Mouse (Mus musculus) Muller cell, postnatal 12 days (primary cell): ENCODE results near the gene Cgref1.

Experiments
- DNase-seq: peaks from one replicate; pipeline ENCODE4 v3.0.0-alpha.2; 2015; ENCODE audit errors: inconsistent ontology term

Cgref1 gene

GRCm38 (mm10) chr5:30944956-30945781, at the start of gene Cgref1:
Cgref1 (minus strand) TSS chr5:30945591.
- DNase-seq, result peak; percentile 77

DNA sequence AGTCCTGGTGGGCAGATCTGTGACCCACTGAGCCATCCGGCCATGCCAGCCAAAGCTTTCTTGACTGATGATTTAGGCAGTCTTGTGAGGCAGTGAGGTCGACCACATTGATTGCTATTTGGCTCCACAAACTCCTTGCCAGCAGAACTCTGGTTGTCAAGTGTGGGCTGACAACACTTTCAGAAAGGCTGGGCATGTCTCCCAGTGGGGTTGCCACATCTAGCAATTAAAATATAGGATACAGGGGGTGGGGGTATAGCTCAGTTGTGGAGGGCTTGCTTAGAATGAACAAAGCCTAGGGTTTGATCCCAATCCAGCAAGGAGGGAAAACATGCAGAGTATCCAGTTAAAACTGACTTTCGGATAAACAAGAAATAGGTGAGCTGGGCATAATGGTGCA, 48.7 kb upstream of the Cgref1 start:
- no peak for DNase-seq

DNA sequence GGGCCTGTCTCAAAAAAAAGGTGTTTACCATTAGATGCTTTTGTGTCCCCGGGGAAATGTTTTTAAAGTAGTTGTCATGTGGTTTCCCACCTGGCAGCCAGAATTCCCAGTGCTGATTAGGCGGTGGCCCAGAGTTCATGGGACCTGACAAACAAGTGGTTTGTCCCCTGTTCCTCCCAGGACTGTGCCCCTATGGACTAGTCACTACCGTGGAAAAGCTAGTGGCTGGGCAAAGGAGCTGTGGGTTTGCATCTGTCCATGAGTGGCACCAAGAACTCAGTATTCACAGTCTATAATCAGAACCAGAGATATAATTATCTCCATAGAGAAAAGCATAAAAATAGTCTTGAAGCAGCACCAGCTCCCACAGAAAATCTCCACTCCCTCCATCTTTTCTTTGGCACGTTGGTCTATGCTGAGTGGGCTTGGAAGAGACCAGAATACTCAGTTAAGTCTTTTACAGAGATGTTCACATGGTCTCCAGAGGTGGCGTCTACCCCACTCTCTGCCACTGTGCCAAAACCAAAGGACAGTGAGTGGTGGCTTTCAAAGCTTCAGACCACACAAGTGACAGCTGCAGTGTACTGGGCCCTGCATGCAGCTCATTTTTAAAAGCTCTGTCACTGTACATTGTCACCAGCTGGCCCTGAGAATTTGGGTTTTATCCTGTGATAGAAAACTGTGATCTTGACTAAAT, 47.7 kb upstream of the Cgref1 start:
- no peak for DNase-seq

GRCm38 (mm10) chr5:30982357-30982756, 37.0 kb upstream of the Cgref1 start:
- no peak for DNase-seq

GRCm38 (mm10) chr5:30974870-30975656, 29.7 kb upstream of the Cgref1 start:
- no peak for DNase-seq

DNA sequence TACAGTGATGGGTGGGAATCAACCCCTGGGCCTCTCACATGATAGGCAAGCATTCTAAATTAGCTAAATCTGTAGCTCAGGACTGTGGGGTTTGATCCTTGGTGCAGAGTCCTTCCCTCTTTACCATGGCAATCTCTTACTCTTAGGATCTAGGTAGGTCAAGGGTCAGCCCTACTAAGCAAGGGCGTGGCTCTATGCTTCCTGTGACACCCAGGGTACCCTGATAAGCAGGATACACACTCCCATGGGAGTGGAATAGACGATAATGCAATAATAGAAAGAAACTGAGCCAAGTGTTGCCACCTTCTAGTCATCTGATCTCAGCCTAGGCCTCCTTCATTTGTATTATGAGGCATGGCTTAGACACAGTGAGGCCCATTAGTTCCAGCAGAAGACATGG, 24.0 kb upstream of the Cgref1 start:
- DNase-seq, result no peak

DNA sequence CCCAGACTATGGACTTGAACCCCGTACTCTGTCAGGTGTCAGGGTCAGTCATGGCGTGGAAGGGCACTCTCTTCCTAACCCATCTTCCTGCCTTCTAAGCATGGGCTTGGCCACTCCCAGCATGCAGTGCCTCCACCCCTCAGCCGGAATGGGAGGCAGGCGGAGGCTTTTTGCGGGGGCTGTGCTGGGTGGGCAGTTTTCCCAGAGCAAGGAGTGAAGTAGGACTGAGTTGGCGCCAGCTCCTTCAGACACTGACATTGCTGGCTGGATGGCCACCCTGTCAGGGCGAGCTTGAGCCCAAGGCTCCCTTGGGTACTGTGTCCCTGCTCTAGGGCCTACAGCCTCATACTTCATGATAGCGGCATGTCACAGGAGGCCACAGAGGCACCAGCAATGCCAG, 23.0 kb upstream of the Cgref1 start, which contains the start of gene Tcf23:
Gene Tcf23 (plus strand): TSS at position 247 of the 400 bp plus-strand sequence.
- no peak for DNase-seq

DNA sequence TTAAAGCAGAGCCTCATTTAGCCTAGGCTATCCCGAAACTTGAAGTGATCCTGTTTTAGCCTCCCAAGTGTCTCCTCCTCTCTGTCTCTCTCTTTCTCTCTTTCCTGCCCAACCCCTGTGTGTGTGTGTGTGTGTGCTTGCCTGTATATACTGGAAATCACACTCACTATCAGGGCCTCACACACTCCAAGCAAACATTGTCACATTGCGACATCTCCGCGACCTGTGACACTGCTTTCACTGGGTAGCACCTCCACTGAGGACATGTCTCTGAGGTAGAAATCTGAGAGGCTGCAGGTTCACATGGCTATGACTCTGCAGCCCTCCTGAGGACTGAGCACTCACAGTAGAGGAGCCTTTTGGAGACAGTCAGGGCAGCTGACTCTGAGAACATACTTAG, 20.8 kb upstream of the Cgref1 start:
- DNase-seq, result no peak

DNA sequence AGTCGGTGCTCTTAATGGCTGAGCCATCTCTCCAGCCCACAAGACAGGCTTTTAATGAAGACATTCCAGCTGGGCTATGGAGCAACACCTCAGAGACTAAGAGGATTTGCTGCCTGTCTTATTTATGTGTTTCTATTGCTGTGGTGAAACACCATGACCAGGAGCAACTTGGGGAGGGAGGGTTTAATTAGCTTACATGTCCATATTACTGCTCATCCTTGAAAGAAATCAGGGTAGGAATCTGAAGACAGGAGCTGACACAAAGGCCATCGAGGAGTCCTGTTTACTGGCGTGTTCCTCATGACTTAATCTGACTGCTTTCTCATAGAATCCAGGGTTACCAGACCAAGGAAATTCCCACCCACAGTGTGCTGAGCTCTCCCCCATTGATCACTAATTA, 18.5 kb upstream of the Cgref1 start:
- no peak for DNase-seq

- DNase-seq, result no peak
Observed at GRCm38 (mm10) chr5:30961545-30962505, 16.4 kb upstream of the Cgref1 start.

- DNase-seq, result no peak
Observed at GRCm38 (mm10) chr5:30960814-30961213, 15.4 kb upstream of the Cgref1 start.

DNA sequence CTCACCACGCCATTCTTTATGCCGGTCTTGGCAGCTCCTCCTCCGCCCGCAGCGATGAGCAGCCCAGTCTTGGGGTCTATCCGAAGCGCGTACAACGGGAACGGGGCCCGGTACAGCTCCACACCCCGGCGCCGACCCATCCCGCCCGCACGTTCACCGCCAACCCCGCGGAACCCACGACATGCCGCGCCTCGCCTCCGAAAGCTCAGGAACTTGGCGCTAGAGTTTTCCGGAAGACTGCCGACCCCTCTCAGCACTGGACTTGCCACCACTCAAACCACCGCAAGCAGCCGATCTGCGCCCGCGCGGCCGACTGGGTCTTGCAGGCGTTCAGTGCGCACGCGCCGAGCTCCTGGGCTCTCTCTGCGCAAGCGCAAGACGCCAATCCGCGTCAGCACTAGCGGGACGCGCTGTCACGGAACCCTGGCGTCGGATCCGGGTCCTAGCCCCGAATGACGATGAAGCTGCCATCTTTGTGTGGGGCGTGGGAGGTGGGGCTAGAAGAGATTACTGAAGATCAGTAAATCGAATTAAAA, 14.6 kb upstream of the Cgref1 start, which contains the start of gene Preb:
Gene Preb (minus strand): TSS at position 396 of the 536 bp plus-strand sequence.
- peak; percentile 97 for DNase-seq

DNA sequence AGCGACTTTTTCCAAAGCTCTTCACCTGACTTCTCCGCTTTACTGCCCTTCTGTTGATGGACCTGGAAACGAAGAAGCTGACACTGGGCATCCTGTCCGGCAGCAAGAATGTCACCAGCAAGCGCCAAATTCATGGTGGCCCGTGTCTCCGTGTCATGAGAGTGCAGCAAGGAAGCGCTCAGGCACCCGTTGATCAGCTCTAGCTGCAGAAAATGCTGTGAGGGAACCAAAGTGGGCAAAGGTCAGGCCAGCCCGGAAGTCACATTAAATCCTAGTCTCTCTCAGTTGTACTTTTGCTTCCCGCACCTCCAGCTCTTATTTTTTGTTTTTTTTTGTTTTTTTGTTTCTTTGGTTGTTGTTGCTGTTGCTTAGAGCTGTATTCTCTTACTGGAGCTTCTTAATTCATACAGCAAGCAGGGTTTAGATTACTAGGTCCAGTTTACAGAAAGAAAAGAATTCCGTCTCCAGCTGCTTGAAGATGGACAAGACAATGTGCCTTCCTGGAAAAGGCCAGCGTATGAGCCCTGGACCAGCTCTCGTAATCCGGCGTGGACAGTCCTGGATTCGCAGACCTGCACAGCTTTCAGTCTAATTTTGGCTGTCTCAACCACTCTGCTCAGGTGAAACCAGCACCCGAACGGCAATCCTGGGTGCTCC, 13.9 kb upstream of the Cgref1 start:
- no peak for DNase-seq

GRCm38 (mm10) chr5:30957891-30958290, 12.5 kb upstream of the Cgref1 start:
- no peak for DNase-seq

- DNase-seq, result no peak
Observed at GRCm38 (mm10) chr5:30955751-30956150, 10.4 kb upstream of the Cgref1 start.

GRCm38 (mm10) chr5:30954556-30954955, 9.2 kb upstream of the Cgref1 start:
- DNase-seq, result no peak

DNA sequence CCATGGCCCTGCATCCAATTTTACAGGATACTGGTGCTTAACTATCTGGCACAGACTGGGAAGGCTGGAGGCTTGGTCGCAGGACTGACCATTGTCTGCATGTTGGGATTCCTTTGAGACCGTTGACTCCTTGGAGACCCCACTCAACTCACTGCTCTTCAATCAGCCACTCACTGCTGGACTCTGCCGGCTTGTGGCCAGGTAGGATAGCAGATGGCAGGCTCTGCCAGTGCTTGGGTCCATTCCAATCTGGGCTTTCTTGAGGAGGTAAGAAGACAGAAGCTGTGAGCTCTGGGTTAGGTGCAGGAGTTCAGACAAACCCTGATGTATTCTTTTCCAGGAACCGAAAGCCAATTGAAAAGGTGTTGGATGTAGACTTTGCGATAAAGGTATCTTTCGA, 8.7 kb upstream of the Cgref1 start:
- no peak for DNase-seq

DNA sequence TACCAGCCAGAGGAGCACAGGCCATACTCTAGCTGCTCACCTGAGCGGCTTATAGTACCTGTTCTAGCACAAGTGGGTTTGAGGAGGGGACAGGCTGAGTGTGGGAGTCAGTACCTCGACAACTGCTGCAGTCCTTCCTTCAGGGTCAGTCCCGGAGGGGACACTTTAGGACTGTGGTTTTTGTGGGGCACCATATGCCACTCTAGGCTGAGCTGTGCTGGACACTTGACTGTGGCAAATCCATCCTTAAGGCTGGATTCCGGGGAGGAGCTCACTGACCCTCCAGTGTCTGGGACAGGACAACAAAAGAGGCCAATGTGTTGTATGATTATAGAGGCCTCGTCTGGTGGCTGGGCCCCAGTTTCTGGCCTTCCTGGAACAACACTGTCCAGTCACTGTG, 7.2 kb upstream of the Cgref1 start:
- no peak for DNase-seq

- no peak for DNase-seq
Observed at GRCm38 (mm10) chr5:30951706-30952105, 6.3 kb upstream of the Cgref1 start.

DNA sequence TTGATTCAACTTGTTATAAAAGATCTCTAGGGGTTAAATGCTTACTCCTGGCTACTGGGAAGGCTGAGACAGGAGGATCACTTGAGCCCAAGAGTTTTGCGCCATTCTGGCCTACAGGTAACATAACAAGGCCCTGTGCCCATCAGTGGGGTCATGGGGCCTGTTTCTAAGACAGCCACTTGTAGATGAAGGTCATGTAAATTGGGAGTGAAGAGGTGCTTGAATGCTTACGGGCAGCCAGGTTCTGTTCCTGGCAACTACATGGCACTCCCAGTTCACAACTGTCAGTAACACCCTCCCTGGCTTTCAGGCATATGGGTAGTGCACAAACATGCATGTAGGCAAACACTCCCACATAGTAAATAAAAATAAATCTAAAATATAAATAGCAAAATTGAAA, 5.5 kb upstream of the Cgref1 start:
- DNase-seq, result no peak
